Mouse (Mus musculus) layer of hippocampus, adult 9-11 months (tissue): ENCODE measurements at regions not wholly inside any gene's neighbourhood (a gene's known extent, or its start where the extent isn't known, plus 50 kb on each side); places are given as distances from the start of the nearest gene placed in this dataset.

Experiments
- DNase-seq: peaks from one replicate; pipeline ENCODE4 v3.0.0; 2022

DNA sequence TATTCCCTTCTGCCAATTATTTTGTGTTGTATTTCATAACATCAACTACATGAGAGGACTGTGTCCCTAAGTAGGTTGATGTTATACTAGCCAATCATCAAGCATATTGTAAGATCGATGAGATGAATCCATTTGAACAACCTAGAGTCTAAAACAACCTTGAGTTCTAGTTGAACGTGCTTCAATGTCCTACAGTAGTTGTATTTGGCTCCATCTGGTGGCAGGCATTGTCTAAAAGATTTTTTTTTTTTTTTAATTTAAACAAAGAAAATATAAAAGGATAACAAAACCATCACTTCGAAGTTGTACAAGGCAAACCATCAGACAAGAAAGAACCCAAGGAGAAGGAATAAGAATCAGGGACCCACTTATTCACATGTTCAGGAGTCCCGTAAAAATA lies 114.4 kb downstream of the Pih1d3 start:
- no peak for DNase-seq

GRCm38 (mm10) chr1:31363971-31364370 lies 141.3 kb downstream of the Pih1d3 start:
- DNase-seq, result no peak

DNA sequence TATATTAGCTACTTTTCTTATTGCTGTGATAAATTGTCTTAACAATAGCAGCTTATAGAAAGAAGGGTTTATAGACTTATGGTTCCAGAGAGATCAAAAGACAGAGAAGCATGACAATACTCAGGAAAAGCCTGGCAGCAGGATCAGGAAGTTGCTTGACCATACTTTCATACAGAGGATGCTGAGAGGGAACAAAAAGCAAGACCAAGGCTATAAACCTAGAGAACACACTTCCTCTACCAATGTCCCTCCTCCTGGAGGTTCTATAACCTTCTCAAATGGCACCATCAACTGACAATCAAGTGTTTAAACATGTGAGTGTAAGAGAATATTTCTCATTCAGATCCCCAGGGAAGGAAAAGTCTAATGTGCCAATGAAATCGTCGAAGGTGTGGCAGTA lies 154.7 kb downstream of the Pih1d3 start:
- no peak for DNase-seq

DNA sequence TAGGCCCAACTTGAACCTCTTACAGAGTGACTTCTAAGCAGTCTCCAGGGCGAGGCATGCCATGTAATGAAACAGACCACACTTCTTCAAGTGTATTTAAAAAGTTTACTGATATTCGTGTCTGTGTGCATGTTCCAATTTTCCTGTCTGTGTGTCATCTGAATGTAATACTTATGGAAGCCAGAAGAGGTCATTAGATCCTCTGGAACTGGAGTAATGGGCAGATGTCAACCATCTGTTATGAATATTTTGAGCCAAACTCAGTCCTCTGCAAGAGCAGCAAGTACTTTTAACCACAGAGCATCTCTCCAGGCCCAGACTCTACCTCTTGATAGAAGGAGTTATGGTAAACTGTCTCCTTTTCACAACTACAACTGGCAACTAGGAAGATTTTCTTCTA lies 156.4 kb downstream of the Pih1d3 start:
- DNase-seq, result peak; percentile 11

DNA sequence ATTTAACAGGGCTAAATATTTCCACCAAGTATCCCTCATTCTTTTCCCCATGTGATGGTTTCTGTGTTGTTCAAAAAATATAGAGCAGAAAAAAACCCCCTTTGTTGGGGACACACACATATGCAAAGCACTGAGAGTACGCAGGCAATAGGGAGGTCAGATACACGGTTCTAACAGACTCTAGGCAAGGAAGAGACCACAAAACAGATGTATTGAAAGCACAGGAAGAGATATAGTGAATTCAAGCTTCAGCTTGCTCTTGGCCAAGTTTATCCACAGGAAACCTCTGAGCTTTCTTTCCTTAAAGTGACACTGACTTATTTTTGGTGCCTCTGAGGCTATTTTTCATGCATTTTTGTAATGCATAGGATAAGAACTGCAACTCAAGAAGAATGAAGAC lies 157.7 kb downstream of the Pih1d3 start:
- no peak for DNase-seq

GRCm38 (mm10) chr1:31382192-31382591 lies 159.6 kb downstream of the Pih1d3 start:
- DNase-seq, result no peak
